Mouse (Mus musculus): Measurements from ENCODE around the gene Gm21319.
"Not testable (repeated sequence)": the region's sequence is repeated elsewhere in the genome, so short reads cannot be mapped to it uniquely, and the experiment has no call there.

Gene Gm21319

GRCm38 (mm10) chr12:87775655-87776054, at the start of gene Gm21319:
Gm21319 (minus strand) TSS chr12:87775755.
- not testable (repeated sequence) for DNase-seq (ENCODE audit: low read depth, low spot score)

GRCm38 (mm10) chr12:87816277-87816676, 40.7 kb upstream of the Gm21319 start, which contains the start of gene BB287469:
BB287469 (plus strand) TSS chr12:87816577.
- not testable (repeated sequence) for DNase-seq (ENCODE audit: low read depth, low spot score)

- DNase-seq (ENCODE audit: low read depth, low spot score) = not testable (repeated sequence)
Observed at GRCm38 (mm10) chr12:87797971-87798370, 22.4 kb upstream of the Gm21319 start.

GRCm38 (mm10) chr12:87795212-87795611, 19.7 kb upstream of the Gm21319 start, which contains the start of gene Gm21936:
Gm21936 (plus strand) TSS chr12:87795512.
- not testable (repeated sequence) for DNase-seq (ENCODE audit: low read depth, low spot score)

Measured in telencephalon, adult 2 months (tissue).